Mouse (Mus musculus) cerebellum, adult 2 months (tissue): ENCODE results near the gene Map3k3.

Experiments used
- CTCF ChIP-seq: fragments of 200-500 bp; IDR thresholded peaks from 2 replicates; pipeline ENCODE4 v1.5.1; 2011; ENCODE audit warnings: low read depth, mild to moderate bottlenecking, control low read depth, low read length, moderate library complexity, borderline replicate concordance; ENCODE audit not compliant: insufficient read depth
- POLR2A ChIP-seq: fragments of 200-500 bp; IDR thresholded peaks from 2 replicates; pipeline ENCODE4 v1.6.1; 2011; ENCODE audit warnings: low read length, control low read depth, borderline replicate concordance; ENCODE audit not compliant: insufficient read depth

DNA sequence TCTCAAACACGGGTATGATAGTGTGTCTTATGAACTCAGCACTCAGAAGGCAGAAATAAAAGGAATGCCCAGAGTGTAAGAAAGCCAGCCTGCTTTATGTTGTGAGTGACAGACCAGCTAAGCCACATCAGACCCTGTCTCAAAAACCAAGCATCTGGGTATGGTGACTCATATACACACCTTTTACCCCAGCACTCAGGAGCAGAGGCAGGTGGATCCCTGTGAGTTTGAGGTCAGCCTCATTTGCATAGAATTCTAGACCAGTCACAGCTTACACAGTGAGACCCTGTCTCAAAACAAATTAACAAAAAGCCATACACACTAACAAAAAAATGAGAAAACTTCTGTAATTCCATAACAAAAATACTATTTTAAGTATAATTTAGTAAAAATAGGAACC, 41.4 kb downstream of the Map3k3 start:
- TF ChIP-seq POLR2A, result no peak
- TF ChIP-seq CTCF, result no peak
